Mouse (Mus musculus) liver, adult 2 months (tissue): ENCODE measurements around the gene Rgs18.

ENCODE experiments used
- CTCF ChIP-seq: fragments of 200-500 bp; IDR thresholded peaks from 2 replicates; pipeline ENCODE4 v1.5.1; 2011; ENCODE audit warnings: low read depth, low read length, control low read depth
- POLR2A ChIP-seq: fragments of 200-500 bp; IDR thresholded peaks from 2 replicates; pipeline ENCODE4 v1.6.1; 2011; ENCODE audit warnings: low read length, control low read depth; ENCODE audit not compliant: insufficient read depth; ENCODE audit errors: extremely low read depth

DNA sequence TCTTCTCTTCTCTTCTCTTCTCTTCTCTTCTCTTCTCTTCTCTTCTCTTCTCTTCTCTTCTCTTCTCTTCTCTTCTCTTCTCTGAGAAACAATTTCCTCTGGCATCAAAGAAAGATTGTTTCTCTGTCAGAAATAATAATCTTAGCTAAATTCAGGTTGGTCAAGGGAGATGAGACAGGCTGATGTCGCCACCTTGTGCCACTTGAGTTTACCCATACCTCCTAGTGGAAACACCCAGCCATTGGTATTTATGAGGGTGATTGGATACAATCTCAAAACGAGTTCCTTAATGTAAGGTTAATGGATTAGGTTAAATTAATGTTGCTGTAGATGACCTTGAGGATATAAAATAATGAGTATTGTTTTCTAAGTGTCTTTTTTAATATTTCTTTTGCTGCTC, 70.9 kb downstream of the Rgs18 start:
- no peak for TF ChIP-seq CTCF
- TF ChIP-seq POLR2A, result no peak
